10 mouse cellular contexts compared by ENCODE assay signal in genomic region chr11:72002138-72002853, GRCm38 (mm10). TPM values are rescaled to one million over a fixed set of nuclear protein-coding genes. Genes with fewer than 3 reads are reported as not detected.
DNase-seq lines count a peak whose midpoint lies in the region; ATAC-seq and TF ChIP-seq lines count a peak whose summit lies in the region.
"Had no signal": no experiment of that assay in that cellular context is flagged by ENCODE, and none has a peak within 500 bp of the region (broad histone marks: within the 10 kb centered on the region; RNA-seq: fewer than 3 reads in every experiment).

No protein-coding gene starts in this region.

- H3K27ac ChIP-seq in intestine, postnatal 0 days (ENCODE audit: low read depth, low read length): no peak overlapping the region
- H3K27ac ChIP-seq in intestine, embryonic 15.5 days: no peak overlapping the region
- H3K27ac ChIP-seq in CH12.LX (ENCODE audit: insufficient read depth, low read depth): no peak overlapping the region
- H3K27ac ChIP-seq in intestine, embryonic 16.5 days (ENCODE audit: low read length): no peak overlapping the region
- H3K27ac ChIP-seq: hindbrain, embryonic 15.5 days; midbrain, embryonic 12.5 days had no signal

- no peak overlapping the region for H3K9ac ChIP-seq in intestine, postnatal 0 days (ENCODE audit: low read depth, low read length)
- no peak overlapping the region for H3K9ac ChIP-seq in intestine, embryonic 15.5 days
- no peak overlapping the region; the same call in 1 of the 2 replicates for H3K9ac ChIP-seq in CH12.LX (ENCODE audit: insufficient read depth, low read depth)
- H3K9ac ChIP-seq in intestine, embryonic 16.5 days (ENCODE audit: low read depth, low read length): no peak overlapping the region
- H3K9ac ChIP-seq: hindbrain, embryonic 15.5 days; midbrain, embryonic 12.5 days had no signal

- H3K4me3 ChIP-seq in intestine, postnatal 0 days (ENCODE audit: low read depth, low read length): no peak overlapping the region
- H3K4me3 ChIP-seq in intestine, embryonic 15.5 days (replicated peaks): no peak overlapping the region
- no peak overlapping the region for H3K4me3 ChIP-seq in CH12.LX (replicated peaks in 1 of 3; ENCODE audit: low read depth in 2 of 3, low read length in 2 of 3, poor library complexity in 1 of 3)
- H3K4me3 ChIP-seq in intestine, embryonic 16.5 days (ENCODE audit: low read length): no peak overlapping the region
- H3K4me3 ChIP-seq: hindbrain, embryonic 15.5 days; midbrain, embryonic 12.5 days had no signal

- TF ChIP-seq RAD21 in CH12.LX (IDR thresholded peaks at IDR 0.05; ENCODE audit: low read depth, low read length): peak; percentile 53

- peak; percentile 71 for DNase-seq in CH12.LX (ENCODE audit: extremely low read depth)
- DNase-seq in adrenal gland, postnatal 14 days: peak; percentile 55
- peak; percentile 71 for DNase-seq in induced T-regulatory cell, adult 2 months (ENCODE audit: low read depth)
- DNase-seq in thymus, postnatal 0 days (ENCODE audit: low spot score): peak; percentile 31
- DNase-seq in yolk sac, embryonic 10.5 days (ENCODE audit: low spot score): no peak

- 50% methylated on average over 13 of the region's 13 CpGs for WGBS in intestine, postnatal 0 days
- 49% methylated on average over 13 of the region's 13 CpGs for WGBS in intestine, embryonic 15.5 days
- 50% methylated on average over 13 of the region's 13 CpGs for WGBS in intestine, embryonic 16.5 days

- TF ChIP-seq EP300 in CH12.LX (IDR thresholded peaks at IDR 0.05; ENCODE audit: low read length): no peak; the same call in 1 of the 2 replicates

- no peaks in the 10 kb centered on the region for H3K79me2 ChIP-seq in CH12.LX (replicated peaks; ENCODE audit: control insufficient read depth, extremely low read depth, insufficient read depth, poor library complexity, severe bottlenecking)

- no peaks in the 10 kb centered on the region for H3K27me3 ChIP-seq in intestine, postnatal 0 days (replicated peaks; ENCODE audit: control insufficient read depth, insufficient read depth, low read length)
- no peaks in the 10 kb centered on the region for H3K27me3 ChIP-seq in intestine, embryonic 15.5 days (replicated peaks)
- H3K27me3 ChIP-seq in CH12.LX (replicated peaks): no peaks in the 10 kb centered on the region
- no peaks in the 10 kb centered on the region for H3K27me3 ChIP-seq in intestine, embryonic 16.5 days (replicated peaks; ENCODE audit: control insufficient read depth, insufficient read depth, low read length)
- H3K27me3 ChIP-seq: hindbrain, embryonic 15.5 days had no signal

- in situ Hi-C loops in CH12.LX (cut with MboI; ENCODE audit: low pct_ligation_motif_present, low pct_unique_long_range_greater_than_20kb, low sequenced_read_pairs): no loop called here

- no peaks in the 10 kb centered on the region for H3K9me3 ChIP-seq in intestine, postnatal 0 days (ENCODE audit: control insufficient read depth)
- no peaks in the 10 kb centered on the region for H3K9me3 ChIP-seq in intestine, embryonic 15.5 days
- H3K9me3 ChIP-seq in CH12.LX (replicated peaks; ENCODE audit: low read length): no peaks in the 10 kb centered on the region
- H3K9me3 ChIP-seq in intestine, embryonic 16.5 days (ENCODE audit: control insufficient read depth, low read length): no peaks in the 10 kb centered on the region
- H3K9me3 ChIP-seq: hindbrain, embryonic 15.5 days; midbrain, embryonic 12.5 days had no signal

- dilution Hi-C loops in CH12.LX (cut with MboI; ENCODE audit: extremely low pct_ligation_motif_present, extremely low pct_unique_long_range_greater_than_20kb, low sequenced_read_pairs): no loop called here

- H3K36me3 ChIP-seq in intestine, postnatal 0 days (ENCODE audit: control insufficient read depth, insufficient read depth): no peaks in the 10 kb centered on the region
- no peaks in the 10 kb centered on the region for H3K36me3 ChIP-seq in intestine, embryonic 15.5 days
- H3K36me3 ChIP-seq in CH12.LX (replicated peaks in 1 of 2; ENCODE audit: control insufficient read depth in 1 of 2, insufficient read depth in 1 of 2, low read length in 1 of 2): no peaks in the 10 kb centered on the region
- H3K36me3 ChIP-seq in intestine, embryonic 16.5 days (ENCODE audit: control insufficient read depth, insufficient read depth, low read length): no peaks in the 10 kb centered on the region
- H3K36me3 ChIP-seq: hindbrain, embryonic 15.5 days; midbrain, embryonic 12.5 days had no signal

- no peak overlapping the region for H3K4me2 ChIP-seq in intestine, postnatal 0 days (replicated peaks; ENCODE audit: low read depth)
- no peak overlapping the region for H3K4me2 ChIP-seq in intestine, embryonic 15.5 days (replicated peaks)
- H3K4me2 ChIP-seq in CH12.LX (ENCODE audit: insufficient read depth, low read depth, poor library complexity, severe bottlenecking): no peak overlapping the region
- no peak overlapping the region for H3K4me2 ChIP-seq in intestine, embryonic 16.5 days (ENCODE audit: low read depth, low read length)
- H3K4me2 ChIP-seq: hindbrain, embryonic 15.5 days; midbrain, embryonic 12.5 days had no signal

- TF ChIP-seq CTCF in intestine, postnatal 0 days (IDR thresholded peaks at IDR 0.05; ENCODE audit: low read depth): peak; percentile 73
- peak; percentile 93 to 94 for TF ChIP-seq CTCF in CH12.LX (conservative IDR thresholded peaks at IDR 0.05 in 1 of 2, IDR thresholded peaks at IDR 0.05 in 1 of 2; ENCODE audit: low read depth in 2 of 2, low read length in 2 of 2)

- no peak for ATAC-seq in intestine, postnatal 0 days
- no peak for ATAC-seq in intestine, embryonic 15.5 days
- ATAC-seq in intestine, embryonic 16.5 days: no peak

- H3K4me1 ChIP-seq in intestine, postnatal 0 days (replicated peaks; ENCODE audit: control insufficient read depth, insufficient read depth, low read length): no peaks in the 10 kb centered on the region
- no peaks in the 10 kb centered on the region for H3K4me1 ChIP-seq in intestine, embryonic 15.5 days (replicated peaks)
- peaks cover 10 to 51% of the 10 kb centered on the region in 2 experiments for H3K4me1 ChIP-seq in CH12.LX (ENCODE audit: control insufficient read depth in 1 of 2, insufficient read depth in 2 of 2)
- no peaks in the 10 kb centered on the region for H3K4me1 ChIP-seq in intestine, embryonic 16.5 days (ENCODE audit: control insufficient read depth, insufficient read depth, low read length)
- H3K4me1 ChIP-seq: midbrain, embryonic 12.5 days had no signal

- TF ChIP-seq POLR2A in CH12.LX (IDR thresholded peaks at IDR 0.05; ENCODE audit: low read depth, low read length): no peak

TF ChIP-seq in CH12.LX, 34 proteins besides CTCF, POLR2A, EP300 and RAD21:
- TF ChIP-seq BHLHE40 (IDR thresholded peaks at IDR 0.05; ENCODE audit: low read depth, low read length) (peak; percentile 73), MAX (IDR thresholded peaks at IDR 0.05; ENCODE audit: low read length) (no peak), TCF12 (IDR thresholded peaks at IDR 0.05; ENCODE audit: low read depth, low read length) (peak; percentile 30; the same call in 1 of the 2 replicates), NELFE (IDR thresholded peaks at IDR 0.05; ENCODE audit: low read depth, low read length) (peak; percentile 50; the same call in 1 of the 2 replicates), CHD1 (IDR thresholded peaks at IDR 0.05; ENCODE audit: low read depth, low read length) (no peak), SMC3 (IDR thresholded peaks at IDR 0.05; ENCODE audit: low read depth, low read length) (peak; percentile 76), JUND (conservative IDR thresholded peaks at IDR 0.05; ENCODE audit: low read depth, low read length) (0 out of 2 replicates have a peak, but pooled peaks have one; percentile 10), IRF4 (IDR thresholded peaks at IDR 0.05; ENCODE audit: low read depth, low read length) (0 out of 2 replicates have a peak, but pooled peaks have one; percentile 18)

RNA-seq across cellular contexts. Expression of gene Aipl1, which starts 35.0 kb away (rescaled TPM):
- polyA plus RNA-seq in intestine, postnatal 0 days (2015; fragmentation: Nextera tagmentation; extraction: Ambion mirVana): 0.10 and 0.17 TPM in 2 replicates
- 0.19 and 0.34 TPM in 2 replicates for polyA plus RNA-seq in intestine, embryonic 15.5 days (2015; fragmentation: Nextera tagmentation; extraction: Ambion mirVana)
- 0.29 and 0.93 TPM in 2 replicates for total RNA-seq in CH12.LX (2012; rRNA removed)
- 0.81 and 0.90 TPM in 2 replicates for total RNA-seq in CH12.LX (2014; rRNA removed)
- polyA plus RNA-seq in CH12.LX (2012; ENCODE audit: insufficient read length, low read depth): 0.71 and 1.0 TPM in 2 replicates
- 0.15 and 0.41 TPM in 2 replicates for total RNA-seq in adrenal gland, postnatal 14 days (2021)
- 1.2 and 1.6 TPM in 2 replicates for polyA plus RNA-seq in thymus, postnatal 0 days (2015; fragmentation: Nextera tagmentation; extraction: Ambion mirVana)
- polyA plus RNA-seq in intestine, embryonic 16.5 days (2015; fragmentation: Nextera tagmentation; extraction: Ambion mirVana): 0.29 TPM in 2 replicates

RNA-seq across cellular contexts. Expression of gene Pimreg, which starts 39.5 kb away (rescaled TPM):
- polyA plus RNA-seq in intestine, postnatal 0 days (2015; fragmentation: Nextera tagmentation; extraction: Ambion mirVana): 14.0 and 17.4 TPM in 2 replicates
- polyA plus RNA-seq in intestine, embryonic 15.5 days (2015; fragmentation: Nextera tagmentation; extraction: Ambion mirVana): 75.4 and 81.8 TPM in 2 replicates
- total RNA-seq in CH12.LX (2012; rRNA removed): 22.4 and 26.4 TPM in 2 replicates
- total RNA-seq in CH12.LX (2014; rRNA removed): 49.5 and 52.7 TPM in 2 replicates
- 27.9 and 28.9 TPM in 2 replicates for polyA plus RNA-seq in CH12.LX (2012; ENCODE audit: insufficient read length, low read depth)
- total RNA-seq in adrenal gland, postnatal 14 days (2021): 13.2 and 13.4 TPM in 2 replicates
- 74.2 and 88.2 TPM in 2 replicates for polyA plus RNA-seq in thymus, postnatal 0 days (2015; fragmentation: Nextera tagmentation; extraction: Ambion mirVana)
- polyA plus RNA-seq in intestine, embryonic 16.5 days (2015; fragmentation: Nextera tagmentation; extraction: Ambion mirVana): 61.4 and 76.9 TPM in 2 replicates
